Mouse (Mus musculus) CD8-positive naive resting alpha-beta T cell, adult 2 months (primary cell): Measurements from ENCODE around the gene Snx19.

Experiments
- DNase-seq, 2 experiments: peaks; one replicate each; pipeline ENCODE4 v3.0.0; 2022; ENCODE audit warnings: low read depth in 2 of 2, low spot score in 2 of 2

The Snx19 gene

GRCm38 (mm10) chr9:30482116-30482515, 55.2 kb downstream of the Snx19 start:
- DNase-seq = no peak

GRCm38 (mm10) chr9:30484183-30484582, 57.3 kb downstream of the Snx19 start:
- no peak for DNase-seq

- no peak for DNase-seq
These were observed 58.3 kb downstream of the Snx19 start for GRCm38 (mm10) chr9:30485161-30485560.

GRCm38 (mm10) chr9:30488384-30488783, 61.5 kb downstream of the Snx19 start:
- DNase-seq = no peak

GRCm38 (mm10) chr9:30494446-30494845, 67.5 kb downstream of the Snx19 start:
- DNase-seq = no peak

GRCm38 (mm10) chr9:30508966-30509365, 82.1 kb downstream of the Snx19 start:
- no peak for DNase-seq

- no peak for DNase-seq
These were observed 89.0 kb downstream of the Snx19 start for GRCm38 (mm10) chr9:30515953-30516352.
